Mouse (Mus musculus): Measurements from ENCODE around the gene Znhit6. TPM values are rescaled to one million over a fixed set of nuclear protein-coding genes. Genes with fewer than 3 reads are reported as not detected.

Znhit6 gene
- polyA plus RNA-seq, 1 experiment from 2014 or later, result 43.0 TPM

Other genes with a start within 250 kb of the Znhit6 start
- 43.9 and 44.1 TPM in 2 replicates for gene Ccn1, start 73.8 kb downstream of the Znhit6 start, polyA plus RNA-seq (2016; fragmentation: Nextera tagmentation; extraction: Ambion mirVana)
- gene Ddah1, start 182.5 kb downstream of the Znhit6 start, polyA plus RNA-seq (2016; fragmentation: Nextera tagmentation; extraction: Ambion mirVana), result 85.9 and 103 TPM in 2 replicates

All from forebrain, embryonic 12.5 days (tissue).